Mouse (Mus musculus) urinary bladder, postnatal 36 days (tissue): ENCODE measurements around the gene Olfr1423.
"Not testable (repeated sequence)": the region's sequence is repeated elsewhere in the genome, so short reads cannot be mapped to it uniquely, and the experiment has no call there.

Experiments
- DNase-seq, 2 experiments: peaks; one replicate each; pipeline ENCODE4 v3.0.0; 2022; ENCODE audit warnings: low spot score in 2 of 2, mixed read lengths in 1 of 2

The Olfr1423 gene

GRCm38 (mm10) chr19:12041217-12041616 lies at the start of gene Olfr1423:
Olfr1423 (minus strand) TSS chr19:12041317.
- no peak for DNase-seq

GRCm38 (mm10) chr19:12077631-12078030 lies 36.5 kb upstream of the Olfr1423 start, which contains the start of gene Olfr1425:
Olfr1425 (minus strand) TSS chr19:12077731.
- DNase-seq: not testable (repeated sequence)

- not testable (repeated sequence) for DNase-seq
Observed at GRCm38 (mm10) chr19:12069546-12069945, 28.4 kb upstream of the Olfr1423 start.

- not testable (repeated sequence) for DNase-seq
Observed at GRCm38 (mm10) chr19:12067806-12068205, 26.7 kb upstream of the Olfr1423 start.

GRCm38 (mm10) chr19:12062582-12062981 lies 21.5 kb upstream of the Olfr1423 start, which contains the start of gene Olfr1424:
Olfr1424 (minus strand) TSS chr19:12062682.
- not testable (repeated sequence) for DNase-seq

- DNase-seq: no peak
Observed at GRCm38 (mm10) chr19:12043163-12043562, 2.0 kb upstream of the Olfr1423 start.

GRCm38 (mm10) chr19:12037727-12038126 lies 3.4 kb downstream of the Olfr1423 start:
- DNase-seq: no peak

- no peak for DNase-seq
Observed at GRCm38 (mm10) chr19:12026606-12027005, 14.5 kb downstream of the Olfr1423 start.

GRCm38 (mm10) chr19:12025333-12025732 lies 15.8 kb downstream of the Olfr1423 start:
- no peak for DNase-seq

- DNase-seq: no peak
Observed at GRCm38 (mm10) chr19:12024149-12024548, 17.0 kb downstream of the Olfr1423 start.

- DNase-seq: no peak
Observed at GRCm38 (mm10) chr19:12016192-12016591, 24.9 kb downstream of the Olfr1423 start.

- no peak for DNase-seq
Observed at GRCm38 (mm10) chr19:12015708-12016107, 25.4 kb downstream of the Olfr1423 start.

GRCm38 (mm10) chr19:12013228-12013627 lies 27.9 kb downstream of the Olfr1423 start:
- DNase-seq: peak; percentile 48 to 69

GRCm38 (mm10) chr19:12012615-12013014 lies 28.5 kb downstream of the Olfr1423 start:
- DNase-seq: no peak

- peak; percentile 82 to 88 for DNase-seq
Observed at GRCm38 (mm10) chr19:12011560-12012556, 29.3 kb downstream of the Olfr1423 start.

GRCm38 (mm10) chr19:12010916-12011559 lies 30.1 kb downstream of the Olfr1423 start:
- DNase-seq: peak; percentile 66 to 69

GRCm38 (mm10) chr19:12010281-12010771 lies 30.8 kb downstream of the Olfr1423 start:
- peak; percentile 49 to 66 for DNase-seq

GRCm38 (mm10) chr19:12009501-12010280 lies 31.4 kb downstream of the Olfr1423 start:
- DNase-seq: peak; percentile 52 to 57

GRCm38 (mm10) chr19:12008410-12009380 lies 32.4 kb downstream of the Olfr1423 start:
- DNase-seq: no peak
